Mouse (Mus musculus) gastrocnemius, postnatal 36 days (tissue): ENCODE results near the gene Hba-a1. TPM values are rescaled to one million over a fixed set of nuclear protein-coding genes. Genes with fewer than 3 reads are reported as not detected.
"Not testable (repeated sequence)": the region's sequence is repeated elsewhere in the genome, so short reads cannot be mapped to it uniquely, and the experiment has no call there.

ENCODE experiments used
- DNase-seq, 2 experiments: peaks; one replicate each; pipeline ENCODE4 v3.0.0; 2022
- intact Hi-C: fragments of 180-260 bp; cut with DNase I; formaldehyde crosslinking; loops from one replicate; pipeline ENCODE4 v1.15.1; 2025
- total RNA-seq, 2 experiments: library from RNA; stranded (reverse); gene quantifications; 2 replicates each; pipeline ENCODE4 v1.2.3; 2021

The Hba-a1 gene
- total RNA-seq, 2 experiments from 2014 or later: 252 to 350 TPM

- no peak for DNase-seq
- intact Hi-C loops: no loop called here
Observed at GRCm38 (mm10) chr11:32256146-32256545, 27.2 kb upstream of the Hba-a1 start.

- no peak for DNase-seq
- intact Hi-C loops: no loop called here
Observed at GRCm38 (mm10) chr11:32256566-32256965, 26.7 kb upstream of the Hba-a1 start.

DNA sequence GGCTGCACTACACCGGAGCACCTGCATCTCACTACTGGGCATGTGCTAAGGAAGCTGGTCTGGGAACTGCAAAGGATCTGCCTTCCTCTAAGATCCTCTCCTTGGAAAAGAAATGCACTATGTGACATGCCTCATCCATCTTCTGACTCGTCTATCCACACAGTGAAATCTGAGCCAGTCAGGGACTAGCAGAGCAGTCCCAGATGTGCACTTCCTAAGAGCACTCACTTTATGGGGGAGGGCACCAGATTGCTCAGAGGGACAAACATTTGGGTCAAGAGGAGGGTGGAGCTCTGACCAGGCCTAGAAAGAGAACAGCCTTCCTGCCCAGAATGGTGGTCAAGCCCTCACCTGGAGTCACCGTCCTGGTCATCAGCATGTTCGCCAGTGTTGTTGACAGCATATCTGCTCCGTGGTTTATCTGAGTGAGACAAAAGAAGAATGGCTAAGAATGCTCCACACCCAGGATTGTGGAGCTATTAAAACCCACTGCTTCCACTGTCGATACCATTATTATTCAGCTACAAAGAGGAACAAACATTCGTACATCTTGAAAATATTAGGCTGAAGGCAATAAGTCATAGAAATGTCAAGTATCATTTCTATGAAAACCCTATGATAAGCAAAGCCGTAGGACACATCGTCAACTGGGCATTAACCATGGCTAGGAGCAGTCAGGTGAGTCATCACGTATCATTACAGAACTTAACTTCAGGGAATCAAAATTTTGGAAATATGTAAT, 20.5 kb upstream of the Hba-a1 start:
- DNase-seq: no peak
- intact Hi-C loops: no loop called here

- no peak for DNase-seq
- intact Hi-C loops: no loop called here
Observed at GRCm38 (mm10) chr11:32265117-32265738, 18.1 kb upstream of the Hba-a1 start.

DNA sequence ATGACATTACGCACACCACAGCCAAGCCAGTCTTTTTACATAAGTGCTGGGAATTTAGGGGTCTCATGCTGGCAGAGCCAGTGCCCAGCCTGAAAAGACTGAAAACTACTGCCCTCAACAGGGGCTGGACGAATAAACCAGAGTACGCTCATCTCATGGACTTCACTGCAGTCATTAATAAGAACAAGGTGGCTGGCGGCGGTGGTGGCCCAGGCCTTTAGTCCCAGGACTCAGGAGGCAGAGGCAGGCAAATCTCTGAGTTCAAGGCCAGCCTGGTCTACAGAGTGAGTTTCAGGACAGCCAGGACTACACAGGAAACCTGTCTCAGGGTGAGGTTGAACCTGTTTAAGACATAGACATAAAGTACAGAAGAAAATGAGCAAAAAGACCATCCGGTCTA, 17.1 kb upstream of the Hba-a1 start:
- DNase-seq: no peak
- intact Hi-C loops: no loop called here

DNA sequence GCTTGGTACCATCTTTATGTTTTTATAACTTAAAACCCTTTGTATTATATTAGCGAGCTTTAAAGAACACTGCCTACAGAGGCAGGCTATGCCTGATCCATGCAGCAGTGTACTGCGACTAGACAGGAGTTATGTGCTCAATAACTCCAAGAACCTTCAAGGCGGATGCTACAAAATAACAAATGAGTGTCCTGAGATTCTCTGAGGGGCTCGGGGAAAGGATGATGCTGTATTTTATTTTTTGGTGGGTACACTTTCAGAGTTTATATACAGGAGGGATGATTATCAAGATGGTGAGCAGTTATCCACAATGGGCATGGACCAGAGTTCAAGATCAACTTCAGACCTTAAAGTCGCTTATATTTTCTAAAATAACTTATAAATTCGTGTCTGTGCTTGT, 16.5 kb upstream of the Hba-a1 start:
- DNase-seq: no peak
- intact Hi-C loops: no loop called here

DNA sequence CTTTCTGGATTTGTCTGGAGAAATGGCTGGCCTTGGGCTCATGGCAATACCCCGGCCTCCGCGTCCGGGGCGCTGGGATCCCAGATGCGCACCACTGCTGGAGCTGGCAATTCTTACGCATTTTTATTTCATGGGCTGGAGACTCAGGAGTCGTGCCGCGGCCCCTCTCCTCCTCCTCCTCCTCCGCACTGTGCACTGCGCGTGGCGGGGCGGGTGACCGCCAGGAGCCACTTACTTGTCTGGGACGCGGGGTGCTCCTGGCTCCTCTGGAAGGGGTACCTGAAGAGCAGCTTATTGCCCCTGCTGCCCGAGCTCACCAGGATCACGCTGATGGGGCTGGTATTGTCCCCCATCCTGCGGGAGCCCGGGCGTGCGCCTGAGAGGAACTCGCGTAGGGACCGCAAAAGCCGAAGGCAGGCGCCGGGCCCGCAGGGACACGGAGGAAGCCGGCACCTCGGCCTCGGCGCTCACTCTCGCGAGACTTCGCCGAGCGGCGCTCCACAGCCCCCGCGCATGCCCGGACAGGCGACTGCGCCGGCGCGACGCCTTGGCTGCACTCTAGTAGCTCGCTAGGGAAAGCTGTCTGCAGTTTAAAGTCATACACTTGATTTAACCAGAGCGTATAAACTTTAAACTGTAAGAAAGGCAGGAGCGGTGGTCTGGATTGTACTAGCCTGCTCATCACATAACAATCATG, 16.0 kb upstream of the Hba-a1 start, which contains the start of gene Nprl3:
Gene Nprl3 (minus strand): TSS at position 520 of the 697 bp plus-strand sequence.
- DNase-seq: peak; percentile 92 to 97
- intact Hi-C loops: no loop called here

- DNase-seq: no peak
- intact Hi-C loops: no loop called here
Observed at GRCm38 (mm10) chr11:32267964-32268363, 15.3 kb upstream of the Hba-a1 start.

DNA sequence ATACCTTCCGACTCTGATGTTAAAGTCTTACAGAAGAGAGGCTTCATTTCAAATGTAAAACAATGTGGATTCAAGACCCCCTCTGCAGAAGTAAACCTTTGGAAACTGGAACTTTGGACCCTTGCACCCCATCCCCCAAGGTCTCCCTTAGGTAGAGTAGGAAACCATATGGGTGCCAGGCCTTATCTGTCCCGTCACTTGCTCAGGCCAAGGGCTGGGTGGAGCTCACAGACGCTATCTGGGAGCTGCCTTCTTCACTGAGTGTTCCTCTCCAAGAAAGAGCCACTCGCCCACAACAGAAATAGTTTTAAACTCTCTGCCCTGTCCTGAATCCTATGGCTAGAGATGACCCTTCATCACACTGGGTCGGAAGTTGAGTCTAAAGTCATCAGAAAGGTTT, 14.4 kb upstream of the Hba-a1 start:
- no peak for DNase-seq
- intact Hi-C loops: no loop called here

- no peak for DNase-seq
- intact Hi-C loops: no loop called here
Observed at GRCm38 (mm10) chr11:32271178-32271577, 12.1 kb upstream of the Hba-a1 start.

GRCm38 (mm10) chr11:32276347-32276746, 7.0 kb upstream of the Hba-a1 start, which contains the start of gene Hba-x:
Gene Hba-x, plus strand, starts transcription at chr11:32276400.
- DNase-seq: no peak
- intact Hi-C loops: no loop called here

GRCm38 (mm10) chr11:32277736-32278457, 5.4 kb upstream of the Hba-a1 start:
- no peak for DNase-seq
- intact Hi-C loops: no loop called here

DNA sequence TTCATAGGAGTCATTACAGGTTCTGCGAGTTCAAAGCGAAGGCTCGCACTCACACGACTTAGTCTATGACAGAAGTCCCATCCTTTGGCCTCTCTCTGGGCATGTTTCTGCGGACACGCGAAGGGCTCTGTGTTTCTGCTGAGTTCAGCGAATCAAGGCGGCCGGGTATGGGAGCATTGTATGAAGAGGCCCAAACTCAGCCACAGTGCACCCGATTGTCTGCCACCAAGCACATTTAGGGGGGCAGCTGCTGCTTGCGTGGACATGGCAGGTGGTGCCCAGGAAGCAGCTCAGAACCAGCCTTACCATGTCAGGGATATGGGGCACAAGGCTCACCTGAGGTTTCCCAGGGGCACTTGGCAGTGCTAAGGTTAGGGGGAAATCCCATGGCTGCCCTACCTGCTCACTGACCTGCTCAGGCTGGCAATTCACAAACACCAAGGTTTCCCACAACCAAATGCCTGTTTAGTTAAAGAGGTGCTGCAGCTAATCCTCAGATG, 4.8 kb upstream of the Hba-a1 start:
- intact Hi-C loops: no loop called here
- no peak for DNase-seq

GRCm38 (mm10) chr11:32280646-32281045, 2.7 kb upstream of the Hba-a1 start:
- DNase-seq: no peak
- intact Hi-C loops: no loop called here

DNA sequence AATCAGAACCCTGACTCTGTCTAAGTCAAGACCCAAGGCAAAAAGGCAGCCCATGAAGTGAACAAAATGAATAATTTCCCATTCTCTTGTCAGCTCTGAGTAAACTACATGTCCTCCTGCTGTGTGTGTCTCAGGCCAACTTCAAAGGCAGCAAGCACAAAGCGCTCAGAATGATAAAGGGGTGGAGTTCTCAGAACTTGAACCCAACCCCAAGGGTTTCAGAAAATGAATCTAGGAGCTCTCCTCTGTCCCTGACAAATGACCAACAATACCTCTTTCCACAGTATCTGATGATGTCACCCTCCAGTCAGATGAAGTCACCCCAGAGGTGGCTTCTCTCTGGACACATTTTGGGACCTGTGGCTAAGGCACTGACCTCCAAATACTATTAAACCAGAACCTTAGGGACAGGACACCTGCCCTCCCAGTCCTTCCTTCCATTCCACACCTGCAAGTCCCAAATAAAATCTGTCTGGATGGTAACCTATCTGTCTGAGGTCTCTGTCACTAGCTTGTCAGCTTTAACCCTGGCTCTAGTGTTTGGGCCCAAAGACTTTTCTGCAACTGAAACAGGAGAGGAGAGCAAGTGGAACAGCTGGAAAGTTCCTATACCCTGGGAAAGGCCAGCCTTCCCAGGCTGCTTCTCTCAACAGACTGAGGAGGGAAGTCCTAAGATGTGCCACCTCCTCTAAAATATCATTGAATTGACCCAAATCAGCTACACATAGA, 1.7 kb upstream of the Hba-a1 start:
- intact Hi-C loops: no loop called here
- DNase-seq: no peak

DNA sequence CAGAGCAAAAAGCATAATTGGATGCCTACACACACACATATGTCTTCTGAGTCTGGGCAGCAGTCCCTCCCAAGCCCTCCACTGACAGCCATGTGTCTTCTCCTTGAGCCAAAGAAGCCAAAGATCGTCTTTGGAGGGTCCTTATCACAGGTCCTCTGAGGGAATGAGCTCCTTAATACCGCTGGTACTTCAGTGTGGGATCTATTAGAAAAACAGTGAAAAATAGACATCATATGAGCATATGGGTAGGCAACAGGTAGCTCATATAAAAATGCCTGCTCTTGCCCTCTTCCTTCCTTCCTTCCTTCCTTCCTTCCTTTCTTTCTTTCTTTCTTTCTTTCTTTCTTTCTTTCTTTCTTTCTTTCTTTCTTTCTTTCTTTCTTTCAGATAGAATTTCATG, 1.3 kb downstream of the Hba-a1 start:
- intact Hi-C loops, DNase-seq: not testable (repeated sequence)

DNA sequence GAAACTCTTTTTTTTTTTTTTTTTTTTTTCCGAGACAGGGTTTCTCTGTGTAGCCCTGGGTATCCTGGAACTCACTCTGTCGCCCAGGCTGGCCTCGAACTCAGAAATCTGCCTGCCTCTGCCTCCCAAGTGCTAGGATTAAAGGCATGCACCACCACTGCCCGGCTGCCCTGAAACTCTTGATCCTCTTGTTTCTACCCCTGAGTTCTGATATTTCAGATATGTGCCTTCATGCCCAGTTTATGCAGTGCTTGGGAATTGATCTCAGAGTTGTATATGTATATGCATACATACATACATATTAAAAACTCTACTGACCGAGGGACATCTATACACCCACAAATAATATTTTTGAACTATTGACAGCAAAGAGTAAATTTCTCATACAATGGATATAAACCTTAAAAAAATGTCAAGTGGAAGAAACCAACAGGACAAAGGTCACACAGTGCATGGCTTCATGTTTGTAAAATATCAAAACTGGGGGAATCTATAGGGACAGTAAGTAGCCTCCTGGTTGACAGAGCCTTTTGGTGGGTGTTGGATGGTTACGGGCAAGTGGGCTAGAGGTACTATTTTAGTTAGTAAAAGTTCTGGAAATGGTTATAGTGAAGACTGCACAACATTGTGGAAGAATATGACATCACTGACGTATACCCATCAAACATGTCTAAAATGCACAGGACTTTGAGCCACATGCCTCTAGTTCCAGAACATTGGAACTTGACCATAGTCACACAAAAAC, 1.9 kb downstream of the Hba-a1 start:
- no peak for DNase-seq
- intact Hi-C loops: loop anchor here (5.0 kb wide), 1 partner anchor 103 kb away; no protein-coding TSS in a partner anchor

GRCm38 (mm10) chr11:32285887-32286286, 2.6 kb downstream of the Hba-a1 start:
- DNase-seq: not testable (repeated sequence)
- intact Hi-C loops: loop anchor here (5.0 kb wide), 1 partner anchor 104 kb away; no protein-coding TSS in a partner anchor
